Mouse (Mus musculus) ES-CJ7 (cell line): ENCODE data around the gene Cd83.

Experiments used
- DNase-seq: peaks from one replicate; pipeline ENCODE4 v3.0.0; 2011; ENCODE audit warnings: low read depth, low spot score

Cd83 gene

DNA sequence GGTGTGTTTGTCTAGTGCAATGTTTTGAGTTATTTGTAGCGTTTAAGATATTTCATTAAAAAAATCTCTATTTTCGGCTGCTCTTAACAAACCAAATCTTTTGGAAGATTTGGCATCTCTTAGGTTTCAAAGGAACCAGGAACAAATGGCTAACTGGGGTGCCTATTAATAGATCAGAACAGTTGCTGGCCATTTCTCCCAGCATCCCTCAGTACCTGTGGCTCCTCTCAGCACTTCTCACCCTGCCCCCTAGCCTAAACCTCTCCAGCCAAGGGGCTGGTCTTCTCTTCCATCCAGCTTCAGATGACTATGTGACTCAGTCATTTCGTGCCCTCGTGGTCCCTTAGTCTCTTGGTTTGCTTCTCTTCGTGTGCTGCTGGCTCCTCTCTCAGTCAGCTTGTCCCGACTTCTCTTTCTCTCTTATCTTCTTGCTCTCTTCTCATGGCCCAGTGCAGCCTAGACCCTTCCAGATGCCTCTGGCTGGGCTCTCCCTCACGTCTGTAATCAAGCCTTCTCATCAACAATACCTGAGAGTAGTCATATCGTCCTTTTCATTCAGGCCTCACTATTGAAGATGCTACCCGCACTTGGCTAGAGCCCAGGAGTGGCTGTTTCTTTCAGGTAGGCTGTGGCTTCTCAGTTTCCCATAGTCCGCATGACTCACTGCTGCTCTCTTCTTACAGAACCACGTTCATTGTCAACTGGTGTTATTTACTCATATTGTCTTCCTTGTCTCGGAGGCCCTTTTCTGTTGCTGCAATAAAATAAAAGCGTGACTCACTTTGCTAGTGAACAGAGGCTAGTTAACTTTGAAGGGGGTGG is 9.8 kb upstream of the Cd83 start:
- DNase-seq, result no peak

DNA sequence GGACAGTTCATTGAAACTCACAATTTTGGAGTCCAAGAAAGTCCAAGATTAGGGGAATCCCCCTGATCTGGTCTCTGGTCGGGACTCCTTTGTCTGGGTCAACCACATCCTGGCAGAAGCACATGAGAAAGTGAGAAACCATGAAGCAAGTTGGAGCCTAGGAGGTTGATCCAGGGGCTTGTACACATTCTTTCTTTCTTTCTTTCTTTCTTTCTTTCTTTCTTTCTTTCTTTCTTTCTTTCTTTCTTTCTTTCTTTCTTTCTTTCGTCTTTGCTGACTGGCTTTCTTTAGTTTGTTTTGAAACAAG is 9.2 kb upstream of the Cd83 start:
- DNase-seq, result no peak

GRCm38 (mm10) chr13:43777321-43778002 is 7.1 kb upstream of the Cd83 start:
- DNase-seq, result no peak

GRCm38 (mm10) chr13:43778021-43778649 is 6.4 kb upstream of the Cd83 start:
- DNase-seq, result no peak

DNA sequence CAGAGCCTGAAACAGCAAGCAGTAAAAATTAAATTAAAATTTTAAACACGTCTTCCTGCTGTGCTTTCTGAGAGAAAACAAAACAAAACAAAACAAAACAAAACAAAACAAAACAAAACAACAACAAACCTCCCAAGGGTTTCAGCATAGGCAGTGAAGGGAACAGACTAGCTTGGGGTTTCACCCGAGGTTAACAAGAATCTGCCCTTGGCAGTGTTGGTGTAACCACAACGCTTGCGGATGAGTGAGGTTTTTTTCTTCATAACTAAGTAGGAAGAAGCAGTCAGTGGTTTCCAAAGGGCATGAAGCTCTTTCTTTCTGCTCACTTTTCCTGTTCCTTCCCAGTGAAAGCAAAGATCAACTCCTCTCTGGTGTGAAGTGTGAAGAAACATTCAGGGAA is 5.6 kb upstream of the Cd83 start:
- no peak for DNase-seq

- no peak for DNase-seq
Measured at GRCm38 (mm10) chr13:43780071-43780470, 4.5 kb upstream of the Cd83 start.

DNA sequence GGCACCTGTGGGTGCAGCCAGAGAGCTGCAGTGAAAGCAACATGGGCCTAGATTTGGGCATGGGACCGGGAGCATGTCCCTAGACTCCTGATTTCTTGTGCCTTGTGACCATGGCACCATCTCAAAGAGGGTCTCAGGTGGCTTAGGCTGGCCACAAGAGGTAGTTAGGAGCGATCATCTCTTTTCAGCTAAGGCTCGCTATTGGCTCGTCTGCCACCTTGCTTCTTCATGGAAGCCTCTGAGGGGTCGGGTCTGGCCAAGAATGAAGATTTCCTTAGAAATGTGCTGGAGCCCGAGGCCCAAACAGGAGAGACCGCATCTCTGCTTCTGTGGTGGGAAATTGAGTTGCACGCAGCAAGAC is 1.1 kb downstream of the Cd83 start:
- no peak for DNase-seq

GRCm38 (mm10) chr13:43786171-43786795 is 1.7 kb downstream of the Cd83 start:
- no peak for DNase-seq

DNA sequence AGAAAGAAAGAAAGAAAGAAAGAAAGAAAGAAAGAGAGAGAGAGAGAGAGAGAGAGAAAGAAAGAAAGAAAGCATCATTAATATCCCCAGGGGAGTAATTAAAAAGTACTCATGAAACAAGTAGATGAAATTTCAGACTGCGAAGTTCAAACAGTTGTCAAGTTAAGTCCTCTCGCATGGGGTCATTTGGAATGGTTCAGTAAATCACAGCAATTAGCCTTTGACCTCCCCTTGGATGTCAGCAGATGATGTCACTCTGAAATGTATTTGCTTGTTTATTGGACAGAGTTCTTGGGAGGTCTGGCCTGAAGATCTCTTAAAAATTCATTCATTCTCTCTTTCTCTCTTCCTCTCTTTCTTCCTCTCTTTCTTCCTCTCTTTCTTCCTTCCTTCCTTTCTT is 2.7 kb downstream of the Cd83 start:
- DNase-seq, result no peak

DNA sequence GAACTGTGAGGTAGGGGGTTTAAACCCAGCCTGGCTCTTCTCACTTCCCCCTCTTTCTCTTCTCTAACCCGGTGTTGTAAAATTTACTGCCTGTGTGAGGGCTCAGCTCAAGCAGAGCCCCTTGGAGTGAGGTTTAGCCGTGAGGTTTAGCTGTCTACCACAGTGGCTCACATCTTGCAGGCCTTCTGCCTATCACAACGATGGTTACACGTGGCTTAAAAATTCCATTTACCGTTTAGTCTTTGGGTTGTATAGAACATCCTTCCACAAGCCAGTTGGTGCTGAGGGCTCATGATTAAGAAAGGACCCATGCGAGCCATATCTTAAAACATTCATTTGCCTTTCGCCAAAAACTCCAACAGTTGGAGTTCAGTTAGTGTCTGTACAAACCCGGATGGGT is 3.5 kb downstream of the Cd83 start:
- DNase-seq, result no peak

DNA sequence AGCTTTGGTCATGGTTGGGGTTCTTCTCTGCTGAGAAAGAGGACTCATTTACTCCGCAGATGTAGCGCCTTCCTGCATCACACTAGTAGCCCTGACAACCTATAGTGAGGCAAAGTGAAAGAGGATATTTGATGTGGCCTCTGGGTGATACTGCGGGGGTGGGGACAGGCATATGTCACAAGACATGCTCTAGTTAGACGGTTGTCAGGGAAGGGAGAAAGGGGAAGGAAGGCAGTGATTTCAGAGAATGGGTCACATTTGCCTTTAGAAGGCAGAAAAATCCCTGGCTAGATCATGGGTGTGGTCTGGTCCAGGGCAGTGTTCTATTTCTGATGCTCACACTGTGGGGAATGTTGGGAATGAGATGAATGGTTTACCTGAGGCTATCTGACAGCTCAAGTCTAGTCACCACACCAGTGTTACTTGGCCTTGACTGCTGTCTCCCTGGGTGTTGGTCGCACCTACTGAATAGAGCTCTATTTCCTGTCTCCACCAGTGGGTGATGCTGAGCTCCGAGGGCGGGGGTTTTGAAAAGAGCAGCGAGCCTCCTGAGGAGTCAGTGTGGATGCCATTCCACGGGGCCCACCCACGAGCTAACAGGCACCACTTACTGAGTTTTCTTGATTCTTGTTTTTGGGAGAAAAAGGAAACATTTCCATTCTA is 4.5 kb downstream of the Cd83 start:
- peak; percentile 61 for DNase-seq

GRCm38 (mm10) chr13:43790229-43791001 is 5.8 kb downstream of the Cd83 start:
- no peak for DNase-seq

- DNase-seq, result peak; percentile 21
Measured at GRCm38 (mm10) chr13:43795334-43795733, 10.8 kb downstream of the Cd83 start.

DNA sequence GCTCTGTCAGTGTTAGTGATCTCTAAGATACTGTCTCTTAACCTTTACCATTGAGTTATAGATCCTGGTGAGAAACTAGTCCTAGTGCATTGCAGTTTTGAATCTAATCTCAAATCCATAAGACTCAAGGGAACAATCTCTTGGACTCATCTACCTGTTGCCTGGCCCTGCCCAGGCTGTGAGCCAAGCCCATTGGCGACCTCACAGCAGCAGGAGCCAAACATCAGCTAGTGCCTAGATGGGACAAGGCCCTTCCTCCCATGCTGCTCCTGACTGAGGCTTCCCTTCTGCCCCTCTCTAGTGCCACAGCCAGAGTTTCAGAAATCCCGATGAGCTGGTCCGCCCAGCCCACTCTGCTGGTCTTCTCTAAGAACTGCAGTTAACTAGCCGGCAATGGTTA is 14.1 kb downstream of the Cd83 start:
- peak; percentile 21 for DNase-seq

GRCm38 (mm10) chr13:43800136-43800535 is 15.6 kb downstream of the Cd83 start:
- DNase-seq, result no peak

- no peak for DNase-seq
Measured at GRCm38 (mm10) chr13:43801961-43802360, 17.4 kb downstream of the Cd83 start.

DNA sequence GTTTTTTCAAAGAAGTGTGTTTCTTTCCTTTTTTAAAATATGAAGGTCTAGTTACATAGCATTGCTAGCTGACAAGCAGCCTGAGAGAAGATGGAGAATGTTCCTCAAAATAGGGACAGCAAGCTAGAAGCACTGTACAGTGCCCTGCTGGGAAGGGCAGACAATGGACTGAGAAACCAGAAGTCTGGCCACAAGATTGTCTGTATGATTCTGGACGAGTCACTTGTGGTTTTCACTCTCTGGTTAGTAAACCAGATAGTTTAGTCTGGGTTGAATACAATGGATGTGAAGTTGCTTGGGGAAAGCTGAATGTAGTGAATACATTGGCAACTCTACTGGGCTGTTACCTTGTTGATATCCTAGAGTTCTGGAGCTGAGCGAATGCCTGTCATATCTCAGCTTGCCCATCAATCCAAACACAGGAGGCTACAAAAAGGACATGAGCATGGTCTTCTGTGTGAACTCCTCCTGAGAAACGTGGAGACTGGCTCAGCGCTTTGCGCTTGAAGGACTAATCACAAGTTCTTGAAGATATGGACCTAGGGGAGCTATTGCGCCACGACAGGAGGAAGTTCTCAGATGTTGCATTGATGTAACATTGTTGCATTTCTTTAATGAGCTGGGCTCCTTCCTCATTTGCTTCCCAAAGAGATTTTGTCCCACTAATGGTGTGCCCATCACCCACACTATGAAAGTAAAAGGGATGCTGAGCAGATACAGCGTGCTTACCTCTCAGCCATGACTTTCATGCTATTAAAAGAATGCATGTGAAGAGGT is 18.0 kb downstream of the Cd83 start:
- DNase-seq, result no peak

- peak; percentile 61 for DNase-seq
Measured at GRCm38 (mm10) chr13:43804648-43805047, 20.1 kb downstream of the Cd83 start.

DNA sequence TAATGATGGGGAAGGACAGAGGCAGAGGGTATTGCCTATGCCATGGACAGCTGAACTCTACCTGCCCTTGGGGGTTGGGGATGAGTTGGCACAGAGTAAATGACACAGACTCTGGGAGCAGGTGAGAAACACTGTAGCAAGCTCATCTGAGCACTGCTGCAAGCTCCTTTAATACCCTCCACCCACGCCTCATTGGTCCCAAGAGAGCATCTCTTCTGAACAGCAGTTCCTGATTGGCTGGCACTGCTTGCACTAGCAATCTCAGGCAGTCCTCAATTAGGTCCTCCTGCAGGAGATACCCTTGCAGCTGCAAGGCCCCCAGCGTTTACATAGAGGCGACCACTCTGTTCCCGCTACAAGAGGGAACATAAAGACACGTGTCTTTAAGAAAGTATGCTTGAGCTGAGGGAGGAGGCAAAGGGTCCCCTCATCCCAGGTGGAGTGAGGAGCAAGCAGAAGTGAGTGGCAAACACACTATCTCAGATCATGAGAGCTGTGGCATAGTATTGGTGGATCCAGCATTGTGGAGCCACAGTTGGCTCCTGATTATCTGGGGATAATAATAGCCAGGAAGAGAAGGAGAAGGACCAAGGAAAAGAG is 20.7 kb downstream of the Cd83 start:
- DNase-seq, result no peak
